Mouse (Mus musculus): ENCODE measurements around the gene Wars. TPM values are rescaled to one million over a fixed set of nuclear protein-coding genes. Genes with fewer than 3 reads are reported as not detected.
"Not testable (repeated sequence)": the region's sequence is repeated elsewhere in the genome, so short reads cannot be mapped to it uniquely, and the experiment has no call there.

Gene Wars
- total RNA-seq, 2 experiments from 2014 or later, result 82.9 to 91.9 TPM

DNA sequence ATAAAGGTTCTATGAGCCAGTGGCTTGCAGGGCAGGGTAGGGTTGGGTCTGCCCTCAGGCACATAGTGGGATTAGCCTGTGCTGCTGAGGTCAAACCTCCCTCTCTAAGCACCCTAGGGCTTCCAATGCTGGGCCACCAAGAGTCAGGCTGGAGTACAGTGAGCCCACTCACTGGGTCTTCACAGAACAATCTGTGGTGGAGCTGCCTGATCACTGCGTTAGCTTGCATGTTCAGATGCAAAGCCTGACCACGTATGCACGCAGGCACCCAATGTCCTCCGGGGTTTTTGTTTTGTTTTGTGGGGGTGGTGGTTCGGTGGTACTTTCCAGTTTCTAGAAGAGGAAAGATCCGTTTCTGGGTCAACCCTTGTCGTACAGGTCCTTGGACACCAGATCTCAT lies 36.9 kb downstream of the Wars start:
- DNase-seq (ENCODE audit: low spot score in 2 of 2), result no peak

- no peak for DNase-seq (ENCODE audit: low spot score in 2 of 2)
Observed at GRCm38 (mm10) chr12:108856186-108856585, 37.8 kb downstream of the Wars start.

- DNase-seq (ENCODE audit: low spot score in 2 of 2), result no peak
Observed at GRCm38 (mm10) chr12:108855081-108855480, 38.9 kb downstream of the Wars start.

GRCm38 (mm10) chr12:108852822-108853221 lies 41.2 kb downstream of the Wars start:
- no peak for DNase-seq (ENCODE audit: low spot score in 2 of 2)

DNA sequence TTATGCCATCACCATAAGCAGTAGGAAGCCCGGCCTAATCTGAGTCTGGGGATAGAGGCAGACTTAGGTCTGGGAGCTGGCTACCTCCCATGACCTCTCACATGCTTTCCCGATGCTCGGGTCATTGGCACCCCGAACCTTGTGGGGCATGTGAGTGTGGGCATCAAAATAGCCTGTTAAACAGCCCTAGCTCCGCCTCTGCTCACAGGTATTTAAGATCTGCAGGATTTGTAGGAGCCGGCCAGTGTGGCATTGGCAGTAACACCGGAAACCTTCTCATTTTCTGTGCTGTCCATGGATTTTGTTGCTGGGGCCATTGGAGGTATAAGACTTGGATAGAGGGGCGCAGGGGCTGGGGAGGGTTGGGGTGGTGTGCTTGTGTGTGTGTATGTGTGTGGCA lies 43.1 kb downstream of the Wars start:
- no peak for DNase-seq (ENCODE audit: low spot score in 2 of 2)

DNA sequence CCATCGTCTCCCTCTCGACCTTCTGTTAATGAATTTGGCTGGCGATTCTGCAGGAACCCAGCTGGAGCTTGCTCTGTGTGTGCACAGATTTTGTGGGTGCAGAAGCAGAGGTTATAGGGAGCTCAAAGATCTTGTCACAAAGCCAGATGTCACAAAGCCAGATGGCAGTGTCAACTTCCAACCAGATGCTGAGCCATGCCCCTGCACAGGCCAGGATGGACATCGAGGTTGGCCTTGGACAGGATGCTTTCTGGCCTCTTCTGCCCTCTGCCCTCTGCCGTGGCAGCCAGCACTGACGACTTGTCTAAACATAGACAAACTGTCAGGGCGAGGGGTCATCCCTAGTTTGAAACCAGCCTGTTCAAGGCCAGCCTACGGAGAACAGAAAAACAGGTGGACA lies 43.8 kb downstream of the Wars start:
- DNase-seq (ENCODE audit: low spot score in 2 of 2), result no peak

- no peak for DNase-seq (ENCODE audit: low spot score in 2 of 2)
Observed at GRCm38 (mm10) chr12:108849488-108850022, 44.4 kb downstream of the Wars start.

- not testable (repeated sequence) for DNase-seq (ENCODE audit: low spot score in 2 of 2)
Observed at GRCm38 (mm10) chr12:108848033-108848432, 45.9 kb downstream of the Wars start.

- no peak for DNase-seq (ENCODE audit: low spot score in 2 of 2)
Observed at GRCm38 (mm10) chr12:108842663-108843062, 51.3 kb downstream of the Wars start.

DNA sequence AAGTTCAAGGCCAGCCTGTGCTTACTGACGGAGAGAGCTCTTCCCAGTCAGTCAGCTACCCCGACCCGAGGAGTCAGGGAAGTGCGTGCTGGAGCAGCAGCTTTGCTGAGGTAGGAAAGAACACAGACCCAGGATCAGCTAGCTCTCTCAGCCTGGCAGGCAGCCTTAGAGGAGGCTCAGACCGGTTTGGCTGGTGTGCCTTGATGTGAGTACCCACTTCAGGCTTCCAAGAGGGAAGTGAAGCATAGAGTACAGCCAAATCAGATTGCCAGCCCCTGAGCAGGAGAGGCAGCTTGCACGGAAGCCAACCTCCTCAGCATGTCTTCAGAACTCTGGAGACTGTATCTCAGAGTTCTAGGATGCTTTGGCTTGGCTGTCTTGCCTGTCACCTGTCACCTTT lies 52.8 kb downstream of the Wars start:
- DNase-seq (ENCODE audit: low spot score in 2 of 2), result no peak

DNA sequence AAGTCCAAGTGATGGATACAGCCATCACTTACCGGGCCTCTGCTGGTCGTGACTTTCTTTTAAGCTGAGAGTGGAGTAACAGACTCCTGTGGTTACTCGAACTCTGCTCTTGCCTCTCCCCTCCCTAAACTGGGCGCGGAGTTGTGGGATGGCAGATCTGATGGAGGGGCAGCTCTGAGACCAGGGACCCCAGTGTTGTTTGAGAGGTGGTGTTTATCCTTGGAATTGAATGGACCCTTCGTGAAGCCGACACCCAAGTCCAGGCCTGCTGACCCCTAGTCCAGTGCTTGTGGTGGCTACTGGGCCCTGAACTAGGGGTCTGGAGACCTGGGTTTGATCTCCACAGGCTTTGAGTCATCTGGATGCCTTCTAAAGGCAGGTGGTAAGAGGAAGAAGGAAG lies 57.3 kb downstream of the Wars start:
- DNase-seq (ENCODE audit: low spot score in 2 of 2), result no peak

DNA sequence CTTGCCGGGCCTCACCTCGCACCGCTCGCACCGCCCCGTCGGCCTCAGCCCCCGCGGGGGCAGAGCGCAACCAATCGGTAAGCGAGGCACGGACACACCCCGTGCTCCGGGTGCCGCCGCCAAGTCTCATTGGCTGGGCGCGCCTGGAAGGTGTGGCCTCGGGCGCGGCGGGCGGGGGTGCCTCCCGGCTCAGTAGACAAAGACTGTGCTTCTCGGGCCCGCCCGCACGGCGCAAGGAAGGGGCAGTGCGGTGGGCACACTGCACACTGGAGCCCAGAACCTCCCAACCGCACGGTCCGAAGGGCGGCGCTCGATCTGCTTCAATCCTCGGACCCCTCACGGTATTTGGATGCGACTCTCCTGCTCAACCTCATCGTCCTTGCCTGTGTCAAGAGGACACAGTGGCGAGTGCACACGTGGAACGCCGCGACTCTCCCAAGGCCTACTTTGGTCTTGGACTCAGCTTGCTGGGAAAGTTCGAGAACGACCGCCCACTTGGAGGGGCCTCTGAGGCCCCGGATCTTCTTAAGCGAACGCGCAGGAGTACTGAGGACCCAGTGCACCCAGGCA lies 58.0 kb downstream of the Wars start, which contains the start of the genes Slc25a29 and Slc25a47:
Slc25a29 (minus strand) TSS at position 44 of the 570 bp plus-strand sequence.
Slc25a47 (plus strand) TSS at position 207 of the 570 bp plus-strand sequence.
- peak; percentile 93 to 98 for DNase-seq (ENCODE audit: low spot score in 2 of 2)

GRCm38 (mm10) chr12:108835208-108835839 lies 58.6 kb downstream of the Wars start:
- DNase-seq (ENCODE audit: low spot score in 2 of 2), result no peak

- no peak for DNase-seq (ENCODE audit: low spot score in 2 of 2)
Observed at GRCm38 (mm10) chr12:108834786-108835185, 59.2 kb downstream of the Wars start.

DNA sequence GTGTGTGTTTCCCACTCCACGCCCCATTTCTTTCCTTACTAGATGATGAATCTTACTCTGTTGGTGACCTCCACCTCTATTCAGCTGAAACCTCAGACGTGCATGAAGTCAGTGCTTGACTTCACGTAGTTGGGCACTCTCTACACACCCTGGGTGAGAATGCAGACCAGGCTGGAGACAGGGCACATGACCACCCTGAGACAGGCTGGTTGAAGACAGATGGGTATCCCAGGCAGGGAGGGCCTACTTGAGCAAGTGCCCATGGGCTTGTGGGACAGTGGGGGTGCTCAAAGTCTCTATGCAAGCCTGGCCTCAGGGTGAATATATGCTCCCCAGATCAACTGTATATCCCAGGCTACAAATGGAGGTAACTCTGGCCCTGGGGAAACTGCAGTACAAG lies 59.6 kb downstream of the Wars start:
- DNase-seq (ENCODE audit: low spot score in 2 of 2), result no peak

GRCm38 (mm10) chr12:108833408-108833807 lies 60.6 kb downstream of the Wars start:
- no peak for DNase-seq (ENCODE audit: low spot score in 2 of 2)

DNA sequence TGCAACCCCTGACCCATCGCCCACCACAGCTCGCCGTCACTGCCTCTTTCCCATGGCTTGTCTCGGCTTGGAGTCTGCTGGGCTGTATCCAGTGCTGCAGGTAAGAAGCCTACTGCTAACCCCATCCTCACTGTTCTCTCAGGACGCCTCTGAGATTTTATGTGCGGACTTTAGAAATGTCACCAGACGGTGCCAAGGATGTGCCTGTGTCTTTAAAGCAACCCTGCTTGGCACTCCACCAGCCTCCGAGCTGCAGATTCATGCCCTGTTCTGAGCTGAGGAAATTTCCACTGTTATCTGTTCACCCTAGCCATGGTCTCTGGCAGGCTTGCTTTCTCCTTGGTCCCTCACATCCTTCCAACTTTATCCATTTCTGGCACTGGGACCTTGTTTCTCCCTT lies 61.1 kb downstream of the Wars start:
- DNase-seq (ENCODE audit: low spot score in 2 of 2), result no peak

DNA sequence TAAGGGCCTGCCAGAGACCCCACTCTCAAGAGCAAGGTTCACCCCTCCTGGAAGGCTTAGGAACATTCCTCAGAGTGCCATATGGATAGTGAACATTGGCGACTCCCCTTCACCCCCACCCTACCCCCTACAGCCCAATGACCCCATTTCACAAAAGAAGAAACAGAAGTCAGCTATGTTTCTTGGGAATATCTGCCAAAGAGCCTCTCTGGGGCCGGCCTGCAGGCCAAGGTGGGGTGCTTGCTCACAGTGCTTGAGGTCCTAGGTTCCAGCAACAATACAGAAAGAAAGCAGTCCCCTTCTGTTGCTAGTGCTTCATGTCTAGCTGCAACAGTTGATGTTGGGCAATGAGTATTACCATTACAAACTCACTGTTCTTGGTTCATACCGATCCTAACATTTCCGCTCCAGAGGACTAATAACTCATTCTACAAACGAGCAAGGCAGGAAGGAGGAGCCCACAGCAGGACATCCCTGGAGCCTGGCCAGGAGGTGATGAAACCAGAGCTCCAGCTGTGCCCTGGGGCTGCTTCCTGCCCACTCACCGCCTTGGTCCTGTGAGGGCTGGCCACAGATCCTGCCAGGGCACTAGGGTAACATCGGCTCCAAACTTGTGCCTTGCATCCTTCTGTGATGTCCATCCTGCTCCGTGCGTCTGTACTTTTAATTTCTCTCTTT lies 61.9 kb downstream of the Wars start:
- no peak for DNase-seq (ENCODE audit: low spot score in 2 of 2)

- no peak for DNase-seq (ENCODE audit: low spot score in 2 of 2)
Observed at GRCm38 (mm10) chr12:108830358-108830757, 63.6 kb downstream of the Wars start.

- DNase-seq (ENCODE audit: low spot score in 2 of 2), result no peak
Observed at GRCm38 (mm10) chr12:108829636-108830035, 64.3 kb downstream of the Wars start.

- DNase-seq (ENCODE audit: low spot score in 2 of 2), result no peak
Observed at GRCm38 (mm10) chr12:108827641-108828040, 66.3 kb downstream of the Wars start.

GRCm38 (mm10) chr12:108826958-108827535 lies 66.9 kb downstream of the Wars start:
- DNase-seq (ENCODE audit: low spot score in 2 of 2), result no peak
